Mouse (Mus musculus): ENCODE measurements around the gene Glis2.
A peak's percentile ranks its signal among the peaks of the same experiment; 100 is the strongest.
"Not testable (repeated sequence)": the region's sequence is repeated elsewhere in the genome, so short reads cannot be mapped to it uniquely, and the experiment has no call there.

Glis2 gene

GRCm38 (mm10) chr16:4593971-4594813 is at the start of gene Glis2:
Gene Glis2, plus strand, starts transcription at chr16:4594713.
- peak; percentile 91 for DNase-seq (ENCODE audit: low read depth)

DNA sequence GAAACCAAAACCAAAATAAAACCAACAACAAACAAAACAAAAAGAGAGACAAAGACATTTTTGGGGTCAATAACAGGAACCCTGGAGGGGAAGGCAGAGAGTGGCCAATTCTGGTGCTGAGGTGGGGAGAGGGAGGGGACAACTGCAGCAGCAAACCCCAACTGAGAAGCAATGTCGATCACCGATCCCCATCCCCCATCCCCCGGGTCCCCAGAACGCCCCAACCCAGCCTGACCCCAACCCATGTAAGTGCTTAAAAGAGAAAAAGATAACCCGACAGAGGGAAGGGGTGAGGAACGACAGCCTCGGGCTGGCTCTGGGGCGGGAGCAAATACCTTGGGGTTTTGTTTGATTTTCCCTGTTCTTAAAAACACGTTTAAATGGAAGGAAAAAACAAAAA is 49.7 kb upstream of the Glis2 start:
- no peak for DNase-seq (ENCODE audit: low read depth)

DNA sequence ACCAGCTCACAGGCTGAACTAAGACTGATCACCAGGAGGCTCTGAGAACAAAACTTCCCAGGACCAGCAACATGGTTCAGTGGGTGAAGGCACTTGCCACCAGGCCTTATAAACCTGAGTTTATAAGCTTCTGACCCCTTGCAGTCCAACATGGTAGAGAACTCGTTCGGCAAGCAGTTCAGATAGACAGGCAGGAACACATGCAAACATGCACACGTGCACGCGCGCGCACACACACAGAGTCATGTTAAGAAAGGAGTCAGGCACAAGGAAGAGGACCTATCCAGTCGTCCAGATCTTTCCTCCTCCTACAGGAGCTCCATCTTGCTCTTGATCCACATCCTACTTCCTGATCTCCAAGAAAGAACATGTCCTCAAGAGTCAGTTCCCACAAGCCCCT is 47.7 kb upstream of the Glis2 start:
- DNase-seq (ENCODE audit: low read depth): no peak

DNA sequence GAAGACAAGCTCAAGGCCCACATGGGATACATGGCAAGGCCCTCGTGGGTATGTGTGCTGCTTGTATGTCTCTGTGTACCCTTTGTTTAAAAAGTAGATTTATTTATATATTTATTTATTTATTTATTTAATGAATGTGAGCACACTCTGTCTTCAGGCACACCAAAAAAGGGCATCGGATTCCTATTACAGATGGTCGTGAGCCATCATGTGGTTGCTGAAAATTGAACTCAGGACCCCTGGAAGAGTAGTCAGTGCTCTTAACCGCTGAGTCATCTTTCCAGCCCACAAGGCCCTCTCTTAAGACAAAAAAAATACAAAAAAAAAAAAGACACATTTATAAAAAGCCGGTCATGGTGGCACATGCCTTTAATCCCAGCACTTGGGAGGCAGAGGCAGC is 46.9 kb upstream of the Glis2 start:
- DNase-seq (ENCODE audit: low read depth): peak; percentile 60

GRCm38 (mm10) chr16:4548953-4549688 is 45.4 kb upstream of the Glis2 start:
- DNase-seq (ENCODE audit: low read depth): no peak

DNA sequence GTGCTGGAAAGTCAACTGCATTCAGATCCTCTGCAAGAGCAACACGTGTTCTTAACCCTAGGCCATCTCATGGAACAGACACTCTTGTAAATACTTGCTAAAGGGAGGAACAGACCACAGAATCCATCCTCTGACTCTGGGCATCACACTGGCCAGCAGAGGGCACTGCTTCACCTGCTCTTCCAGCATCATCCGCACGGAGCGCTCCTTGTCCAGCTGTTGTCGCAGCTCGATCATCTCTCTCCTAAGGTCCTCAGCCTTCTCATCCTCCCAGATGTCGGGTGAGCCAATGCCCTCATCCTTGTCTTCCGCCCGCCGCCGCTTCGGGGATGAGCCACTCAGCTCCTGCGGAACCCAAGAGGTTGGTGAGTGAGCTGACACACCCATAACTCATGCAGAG is 43.5 kb upstream of the Glis2 start:
- DNase-seq (ENCODE audit: low read depth): peak; percentile 78

DNA sequence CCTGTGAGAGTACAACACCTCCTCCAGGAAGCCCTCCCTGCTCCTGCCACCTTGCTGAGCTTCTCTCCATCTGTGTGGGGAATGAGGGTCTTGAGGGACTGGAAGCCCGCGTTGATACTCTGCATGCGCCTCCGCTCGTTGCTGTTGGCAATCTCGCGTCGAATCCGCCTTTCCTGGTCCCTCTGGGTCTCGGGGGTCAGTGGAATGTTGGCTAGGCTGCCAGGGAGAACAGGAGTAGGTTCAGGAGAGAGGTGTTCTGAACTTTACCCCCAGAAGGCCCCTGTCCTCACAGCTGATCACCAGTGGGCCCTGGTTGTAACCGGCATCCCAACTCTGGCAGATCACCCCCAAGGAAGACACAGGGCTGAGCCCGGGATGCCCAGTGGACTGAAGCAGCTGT is 42.6 kb upstream of the Glis2 start:
- DNase-seq (ENCODE audit: low read depth): no peak

- DNase-seq (ENCODE audit: low read depth): peak; percentile 87
Observed at GRCm38 (mm10) chr16:4552829-4553550, 41.5 kb upstream of the Glis2 start.

GRCm38 (mm10) chr16:4555555-4555954 is 39.0 kb upstream of the Glis2 start:
- no peak for DNase-seq (ENCODE audit: low read depth)

DNA sequence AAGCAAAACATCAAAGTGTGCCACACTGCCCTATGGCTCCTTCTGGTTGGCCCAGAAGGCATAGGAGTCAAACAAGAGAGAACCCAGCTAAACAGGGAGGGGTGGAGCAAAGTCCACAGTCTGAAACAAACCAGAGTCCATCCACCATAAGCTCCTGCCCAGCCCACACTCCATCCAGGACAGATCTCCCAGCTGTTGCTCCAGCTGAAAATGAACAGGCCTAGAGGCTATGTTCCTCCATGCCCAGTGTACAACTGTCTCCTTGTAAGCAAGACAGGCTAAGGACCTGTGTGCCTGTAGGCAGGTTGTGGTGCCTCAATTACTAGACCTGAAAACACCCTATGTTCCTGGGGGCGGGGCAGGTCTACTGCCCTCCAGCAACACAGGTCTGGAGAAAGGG is 37.4 kb upstream of the Glis2 start:
- DNase-seq (ENCODE audit: low read depth): no peak

DNA sequence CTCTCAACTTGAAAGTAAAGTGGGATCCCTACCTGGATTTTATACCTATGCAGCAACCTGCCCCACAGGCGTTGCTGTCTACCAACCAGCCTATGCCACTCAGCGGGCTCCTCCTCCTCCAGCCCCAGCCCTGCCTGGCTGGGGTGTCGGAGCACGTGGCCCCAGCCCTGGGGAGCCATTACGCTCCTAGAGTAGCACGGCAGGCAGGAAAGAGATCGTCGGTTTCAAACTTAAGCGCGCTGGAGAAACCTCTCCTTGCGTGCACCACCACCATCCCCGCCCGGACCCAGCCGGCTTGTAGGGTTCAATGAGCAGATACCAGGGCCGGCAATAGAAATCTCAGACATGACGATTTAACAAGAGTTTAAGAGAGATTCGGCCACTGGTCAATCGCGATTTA is 36.6 kb upstream of the Glis2 start:
- DNase-seq (ENCODE audit: low read depth): peak; percentile 83

- peak; percentile 92 for DNase-seq (ENCODE audit: low read depth)
Observed at GRCm38 (mm10) chr16:4558384-4558979, 36.0 kb upstream of the Glis2 start.

DNA sequence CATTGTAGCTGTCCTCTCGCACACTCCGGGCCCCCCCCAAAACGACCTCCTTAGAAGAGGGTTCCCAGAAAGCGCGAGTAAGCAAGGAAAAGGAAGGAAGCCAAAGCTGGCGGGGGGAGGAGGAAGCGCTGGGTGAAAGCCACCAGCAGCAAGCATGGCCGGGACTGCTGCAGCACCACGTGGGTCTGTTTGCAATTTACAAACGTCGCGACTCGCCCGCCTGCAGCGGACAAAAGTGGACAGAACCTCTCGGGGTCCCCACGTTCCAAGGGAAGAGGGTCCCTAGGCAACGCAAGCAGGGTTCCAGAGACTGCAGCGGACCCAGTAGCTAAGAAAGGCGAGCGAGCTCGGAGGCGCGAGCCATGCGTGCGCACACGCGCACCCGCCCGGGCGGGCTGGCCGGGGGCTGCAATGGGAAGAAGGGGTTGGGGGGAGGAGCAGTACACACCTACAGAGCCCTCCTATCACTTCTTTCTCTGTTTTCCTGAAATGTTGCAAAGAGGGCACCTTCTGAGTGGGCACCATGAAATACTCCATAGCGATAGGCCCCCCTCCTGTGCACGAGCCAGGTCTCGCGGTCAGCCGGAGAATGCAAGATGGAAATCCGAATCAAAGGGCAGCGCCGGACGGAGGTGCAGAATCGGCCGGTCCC is 35.4 kb upstream of the Glis2 start:
- peak; percentile 68 for DNase-seq (ENCODE audit: low read depth)

DNA sequence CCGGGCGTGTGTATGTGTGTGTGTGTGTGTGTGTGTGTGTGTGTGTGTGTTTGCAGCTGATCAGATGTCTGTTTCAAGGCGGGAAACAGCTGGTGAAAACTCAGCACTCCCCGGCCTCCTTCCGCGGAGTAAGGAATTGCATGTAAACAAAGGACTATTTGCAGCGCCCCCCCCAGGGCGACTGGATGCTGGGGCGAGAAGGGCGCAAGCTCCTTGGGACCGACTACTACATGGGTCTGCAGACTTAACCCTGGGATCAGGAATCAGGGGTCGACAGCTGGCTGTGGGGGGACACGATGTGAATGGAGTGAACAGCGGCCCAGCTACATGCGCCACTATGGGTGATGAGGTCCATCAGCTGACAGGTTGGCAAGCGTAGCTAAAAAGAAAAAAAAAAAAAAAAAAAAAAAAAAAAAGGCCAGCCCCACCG is 34.8 kb upstream of the Glis2 start, which contains the start of gene Tfap4:
Tfap4 (minus strand) TSS at position 140 of the 430 bp plus-strand sequence.
- DNase-seq (ENCODE audit: low read depth): peak; percentile 94

- DNase-seq (ENCODE audit: low read depth): peak; percentile 77
Observed at GRCm38 (mm10) chr16:4560145-4560952, 34.2 kb upstream of the Glis2 start.

DNA sequence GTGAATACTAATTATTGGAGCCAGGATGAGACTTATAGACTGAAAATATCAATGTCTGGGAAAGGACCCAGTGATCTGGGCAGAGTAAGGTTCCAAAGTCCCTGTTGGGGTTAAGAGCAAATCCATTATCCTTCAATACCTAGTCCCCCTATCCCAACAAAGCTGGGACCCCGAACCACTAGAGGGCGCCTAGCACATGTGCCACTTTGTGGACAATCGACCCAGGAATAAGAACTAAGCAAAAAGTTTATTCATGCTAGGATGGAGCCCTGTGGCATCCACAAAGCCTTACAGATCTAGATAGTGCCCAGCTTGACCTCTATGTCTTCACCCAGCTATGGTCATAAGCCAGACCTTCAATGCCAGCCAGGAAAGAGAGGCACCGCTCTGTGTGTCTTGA is 26.6 kb upstream of the Glis2 start:
- peak; percentile 94 for DNase-seq (ENCODE audit: low read depth)

DNA sequence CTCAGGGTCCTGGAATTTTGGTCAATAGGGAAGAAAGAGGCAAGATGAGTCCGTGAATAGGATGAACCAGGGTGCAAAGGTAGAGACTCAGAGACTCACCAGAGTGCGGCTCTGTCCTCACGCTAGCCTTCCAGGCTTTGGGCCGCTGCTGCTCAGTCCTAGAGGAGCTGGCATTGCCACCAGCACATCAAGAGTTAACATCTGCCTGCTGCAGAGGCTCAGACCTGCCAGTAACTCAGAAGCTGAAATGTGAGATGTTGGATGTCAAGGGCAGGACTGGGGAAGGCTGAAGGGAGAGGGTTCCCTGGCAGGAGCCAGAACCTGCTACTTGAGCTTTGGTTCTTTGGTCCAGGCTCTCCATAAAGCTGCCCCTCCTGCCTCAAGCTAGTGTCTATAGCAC is 23.8 kb upstream of the Glis2 start:
- DNase-seq (ENCODE audit: low read depth): peak; percentile 27

DNA sequence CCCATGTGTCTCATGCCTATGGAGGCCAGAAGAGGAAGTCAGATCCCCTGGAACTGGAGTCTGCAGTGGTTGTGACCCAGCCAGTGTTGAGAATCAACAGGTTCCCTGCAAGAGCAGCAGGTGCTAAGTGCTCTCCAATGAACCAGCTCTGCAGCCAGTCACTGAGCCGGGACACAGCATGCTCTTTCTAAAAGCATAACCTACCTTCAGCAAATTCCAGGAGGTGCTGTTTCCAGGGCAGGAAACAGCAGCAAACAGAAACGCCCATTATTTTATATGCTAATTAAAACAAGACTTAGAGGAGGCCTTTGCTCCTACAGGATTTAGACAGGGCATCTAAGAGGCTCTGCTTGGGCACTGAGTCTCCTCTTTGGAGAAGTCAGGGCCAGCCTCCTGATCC is 18.5 kb upstream of the Glis2 start:
- no peak for DNase-seq (ENCODE audit: low read depth)

GRCm38 (mm10) chr16:4576873-4577272 is 17.6 kb upstream of the Glis2 start:
- no peak for DNase-seq (ENCODE audit: low read depth)

- no peak for DNase-seq (ENCODE audit: low read depth)
Observed at GRCm38 (mm10) chr16:4578630-4579029, 15.9 kb upstream of the Glis2 start.

DNA sequence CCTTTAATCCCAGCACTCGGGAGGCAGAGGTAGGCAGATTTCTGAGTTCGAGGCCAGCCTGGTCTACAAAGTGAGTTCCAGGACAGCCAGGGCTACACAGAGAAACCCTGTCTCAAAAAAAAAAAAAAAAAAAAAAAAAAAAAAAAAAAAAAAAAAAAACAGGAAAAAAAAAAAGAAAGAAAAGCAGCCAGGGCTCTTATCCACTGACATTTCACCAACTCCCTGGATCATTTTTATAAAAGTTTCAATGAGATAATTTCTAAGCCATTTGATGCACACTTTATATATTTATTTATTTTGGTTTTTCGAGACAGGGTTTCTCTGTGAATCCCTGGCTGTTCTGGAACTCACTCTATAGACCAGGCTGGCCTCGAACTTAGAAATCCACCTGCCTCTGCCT is 13.3 kb upstream of the Glis2 start:
- DNase-seq (ENCODE audit: low read depth): not testable (repeated sequence)
